Mouse (Mus musculus) hindlimb bud, embryonic 11.5 days (tissue): ENCODE results near the gene Sdk1.

Experiments
- DNase-seq: peaks from one replicate; pipeline ENCODE4 v3.0.0-alpha.2; 2012; ENCODE audit warnings: low read depth, low spot score; ENCODE audit errors: extremely low spot score

Gene Sdk1

GRCm38 (mm10) chr5:141317095-141317494, 75.8 kb downstream of the Sdk1 start:
- DNase-seq: no peak

- DNase-seq: no peak
Measured at GRCm38 (mm10) chr5:141324910-141325309, 83.6 kb downstream of the Sdk1 start.

- no peak for DNase-seq
Measured at GRCm38 (mm10) chr5:141344376-141344775, 103.1 kb downstream of the Sdk1 start.

- DNase-seq: no peak
Measured at GRCm38 (mm10) chr5:141345476-141345875, 104.2 kb downstream of the Sdk1 start.

GRCm38 (mm10) chr5:141362676-141363075, 121.4 kb downstream of the Sdk1 start:
- DNase-seq: no peak

- DNase-seq: no peak
Measured at GRCm38 (mm10) chr5:141363956-141364355, 122.7 kb downstream of the Sdk1 start.

GRCm38 (mm10) chr5:141368567-141368966, 127.3 kb downstream of the Sdk1 start:
- no peak for DNase-seq

GRCm38 (mm10) chr5:141374797-141375196, 133.5 kb downstream of the Sdk1 start:
- DNase-seq: no peak

GRCm38 (mm10) chr5:141379836-141380773, 138.8 kb downstream of the Sdk1 start:
- peak; percentile 39 for DNase-seq

GRCm38 (mm10) chr5:141380774-141381156, 139.5 kb downstream of the Sdk1 start:
- no peak for DNase-seq

GRCm38 (mm10) chr5:141381581-141381980, 140.3 kb downstream of the Sdk1 start:
- no peak for DNase-seq

- no peak for DNase-seq
Measured at GRCm38 (mm10) chr5:141382246-141382835, 141.1 kb downstream of the Sdk1 start.

- DNase-seq: no peak
Measured at GRCm38 (mm10) chr5:141388451-141388850, 147.2 kb downstream of the Sdk1 start.

- no peak for DNase-seq
Measured at GRCm38 (mm10) chr5:141390541-141390940, 149.3 kb downstream of the Sdk1 start.

GRCm38 (mm10) chr5:141391153-141391552, 149.9 kb downstream of the Sdk1 start:
- DNase-seq: no peak

- no peak for DNase-seq
Measured at GRCm38 (mm10) chr5:141393846-141394245, 152.6 kb downstream of the Sdk1 start.

GRCm38 (mm10) chr5:141394586-141394985, 153.3 kb downstream of the Sdk1 start:
- no peak for DNase-seq

- DNase-seq: no peak
Measured at GRCm38 (mm10) chr5:141403741-141404140, 162.5 kb downstream of the Sdk1 start.

- DNase-seq: no peak
Measured at GRCm38 (mm10) chr5:141404651-141405050, 163.4 kb downstream of the Sdk1 start.

- no peak for DNase-seq
Measured at GRCm38 (mm10) chr5:141406926-141407325, 165.6 kb downstream of the Sdk1 start.

GRCm38 (mm10) chr5:141413013-141413412, 171.7 kb downstream of the Sdk1 start:
- no peak for DNase-seq

- no peak for DNase-seq
Measured at GRCm38 (mm10) chr5:141415644-141416243, 174.5 kb downstream of the Sdk1 start.
